Mouse (Mus musculus) embryonic facial prominence, embryonic 10.5 days (tissue): Measurements from ENCODE around the gene Cpne4. TPM values are rescaled to one million over a fixed set of nuclear protein-coding genes. Genes with fewer than 3 reads are reported as not detected.

Experiments
- DNase-seq: peaks from one replicate; pipeline ENCODE4 v3.0.0-alpha.2; 2017; ENCODE audit warnings: low spot score
- H3K27ac ChIP-seq: fragments of 300-500 bp; sonication (generic); replicated peaks from 2 replicates; pipeline ENCODE4 v1.5.1; 2016; ENCODE audit warnings: mild to moderate bottlenecking
- H3K27me3 ChIP-seq: fragments of 300-500 bp; sonication (generic); replicated peaks from 2 replicates; pipeline ENCODE4 v1.6.1; 2016; ENCODE audit warnings: low read depth, mild to moderate bottlenecking; ENCODE audit not compliant: poor library complexity, severe bottlenecking
- H3K36me3 ChIP-seq: fragments of 300-500 bp; sonication (generic); replicated peaks from 2 replicates; pipeline ENCODE4 v1.6.1; 2016; ENCODE audit warnings: mild to moderate bottlenecking, moderate library complexity
- H3K4me1 ChIP-seq: fragments of 300-500 bp; sonication (generic); 2 replicates; pipeline ENCODE4 v1.6.1; 2016
- H3K4me3 ChIP-seq: fragments of 300-500 bp; sonication (generic); 2 replicates; pipeline ENCODE4 v1.5.1; 2016; ENCODE audit warnings: mild to moderate bottlenecking, moderate library complexity
- H3K9me3 ChIP-seq: fragments of 300-500 bp; sonication (generic); 2 replicates; pipeline ENCODE4 v1.6.1; 2016; ENCODE audit warnings: mild to moderate bottlenecking
- WGBS: fragments of 180-500 bp; shearing (Covaris S2); methylation state at CpG from one replicate; pipeline ENCODE4 v1.1.7; 2016; 5-methylcytosine and 5-hydroxymethylcytosine counted together
- polyA plus RNA-seq: library from polyadenylated mRNA; unstranded; fragments of >200 nt; fragmentation: Nextera tagmentation; extraction: Ambion mirVana; gene quantifications from 2 replicates; pipeline ENCODE4 v1.2.1, GENCODE M21; 2016

Cpne4 gene
- polyA plus RNA-seq, 1 experiment from 2014 or later, result 0.56 TPM

DNA sequence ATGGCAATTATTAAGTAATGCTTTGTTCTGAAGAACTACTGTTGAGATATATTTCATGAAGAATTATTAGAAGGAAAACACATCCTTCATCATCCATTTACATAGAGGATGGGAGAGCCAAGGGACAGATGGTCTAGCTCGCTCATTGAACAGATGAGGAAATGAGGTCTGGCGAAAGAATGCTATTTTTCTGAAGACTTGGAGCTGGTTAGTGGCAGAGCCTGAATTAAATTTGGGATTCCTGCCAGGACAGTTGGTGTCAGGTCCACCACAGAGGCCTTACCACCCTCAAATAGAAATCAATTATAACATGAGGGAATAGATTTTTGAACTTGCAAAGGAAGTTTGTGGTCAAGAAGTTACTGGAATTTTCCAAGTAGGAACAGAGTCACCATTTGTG is 178.2 kb downstream of the Cpne4 start:
- DNase-seq, result no peak
- 93% methylated on average over 2 of the region's 2 CpGs for WGBS
- Histone ChIP-seq H3K27ac (no peak overlapping the region), H3K9me3 (peaks cover 4% of the 10 kb centered on the region; the same call in 1 of the 2 replicates), H3K36me3 (no peaks in the 10 kb centered on the region), H3K4me1 (no peaks in the 10 kb centered on the region), H3K4me3 (no peak overlapping the region), H3K27me3 (no peaks in the 10 kb centered on the region)

DNA sequence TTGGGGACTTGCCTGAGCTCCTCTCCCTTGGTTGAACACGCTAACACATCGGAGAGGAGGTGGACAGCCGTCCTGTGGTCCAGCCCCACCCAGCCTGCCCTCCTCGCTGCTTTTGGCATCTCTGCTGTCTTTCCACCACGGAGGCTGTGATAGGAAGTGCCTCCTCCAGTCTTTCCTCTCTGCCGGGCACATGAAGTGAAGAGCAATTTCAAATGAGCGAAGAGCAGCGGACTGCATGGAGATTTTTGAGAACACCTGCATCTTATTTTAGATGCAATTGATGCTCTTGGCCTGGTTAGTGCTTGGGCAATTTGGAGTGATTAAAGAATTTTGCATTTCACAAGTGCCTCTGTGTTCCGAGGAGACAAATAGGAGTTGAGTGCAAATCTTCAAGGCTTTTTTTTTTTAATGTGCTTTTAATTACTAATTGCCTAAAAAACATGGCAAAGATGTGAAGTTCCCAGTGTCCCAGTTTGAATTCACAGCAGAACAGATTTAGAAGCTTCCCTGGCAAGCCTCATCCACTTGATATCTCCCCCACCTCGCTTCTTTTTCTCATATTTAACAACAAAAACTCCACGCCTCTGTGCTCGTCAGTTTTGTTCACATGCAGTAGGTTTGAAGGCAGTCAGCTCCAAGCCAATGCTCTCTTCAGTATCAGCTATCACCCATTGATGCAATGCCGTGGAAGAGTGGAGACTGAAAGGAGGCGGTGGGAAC is 195.7 kb downstream of the Cpne4 start:
- no peak overlapping the region for H3K27ac ChIP-seq
- H3K27me3 ChIP-seq, result no peaks in the 10 kb centered on the region
- no peak for DNase-seq
- H3K36me3 ChIP-seq, result no peaks in the 10 kb centered on the region
- no peak overlapping the region for H3K4me3 ChIP-seq
- no peaks in the 10 kb centered on the region for H3K9me3 ChIP-seq
- H3K4me1 ChIP-seq, result no peaks in the 10 kb centered on the region
- WGBS, result 80% methylated on average over 14 of the region's 14 CpGs

DNA sequence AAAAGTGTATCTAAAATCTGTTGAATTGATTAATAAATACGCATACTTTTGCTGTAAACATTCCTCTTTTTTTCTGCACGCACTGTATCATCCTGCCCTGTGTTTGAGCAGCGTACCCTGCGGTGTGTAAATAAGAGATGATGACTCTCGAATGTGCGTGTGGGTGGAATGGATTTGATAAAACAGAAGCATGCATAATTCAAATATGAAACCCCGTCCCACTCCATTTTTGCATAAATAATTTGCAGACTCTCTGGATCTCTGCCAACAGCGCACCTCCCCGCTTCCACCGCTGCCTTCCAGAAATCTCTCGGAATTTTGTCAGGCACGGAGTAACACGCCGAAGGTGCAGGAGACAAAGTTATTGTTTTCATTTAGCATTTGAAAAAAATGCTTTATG is 208.4 kb downstream of the Cpne4 start:
- Histone ChIP-seq H3K27ac (no peak overlapping the region), H3K4me3 (no peak overlapping the region), H3K9me3 (no peaks in the 10 kb centered on the region), H3K36me3 (no peaks in the 10 kb centered on the region), H3K4me1 (no peaks in the 10 kb centered on the region), H3K27me3 (no peaks in the 10 kb centered on the region)
- WGBS, result 94% methylated on average over 14 of the region's 14 CpGs
- no peak for DNase-seq

DNA sequence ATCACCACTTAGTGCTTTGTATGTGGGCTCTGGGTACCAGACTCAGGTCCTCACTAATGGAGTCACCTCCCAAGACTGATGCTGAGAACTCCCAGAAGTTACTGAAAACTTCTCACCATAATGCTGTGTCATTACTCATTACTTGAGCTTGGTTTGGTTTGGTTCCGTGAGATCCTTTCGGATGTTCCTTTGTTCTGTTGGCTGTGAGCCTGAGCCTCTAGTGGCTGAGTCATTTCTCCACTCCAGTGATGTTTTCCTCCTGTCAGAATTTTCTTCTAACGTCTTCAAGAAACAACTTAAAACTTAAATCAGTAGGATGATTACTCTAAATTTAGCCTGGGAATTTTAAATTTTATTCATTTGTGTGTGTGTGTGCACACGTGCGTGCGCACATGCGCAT is 212.9 kb downstream of the Cpne4 start:
- H3K27me3 ChIP-seq, result no peaks in the 10 kb centered on the region
- no peak overlapping the region for H3K4me3 ChIP-seq
- DNase-seq, result no peak
- 92% methylated on average over 7 of the region's 7 CpGs for WGBS
- no peak overlapping the region for H3K27ac ChIP-seq
- H3K4me1 ChIP-seq, result no peaks in the 10 kb centered on the region
- H3K9me3 ChIP-seq, result no peaks in the 10 kb centered on the region
- H3K36me3 ChIP-seq, result no peaks in the 10 kb centered on the region

DNA sequence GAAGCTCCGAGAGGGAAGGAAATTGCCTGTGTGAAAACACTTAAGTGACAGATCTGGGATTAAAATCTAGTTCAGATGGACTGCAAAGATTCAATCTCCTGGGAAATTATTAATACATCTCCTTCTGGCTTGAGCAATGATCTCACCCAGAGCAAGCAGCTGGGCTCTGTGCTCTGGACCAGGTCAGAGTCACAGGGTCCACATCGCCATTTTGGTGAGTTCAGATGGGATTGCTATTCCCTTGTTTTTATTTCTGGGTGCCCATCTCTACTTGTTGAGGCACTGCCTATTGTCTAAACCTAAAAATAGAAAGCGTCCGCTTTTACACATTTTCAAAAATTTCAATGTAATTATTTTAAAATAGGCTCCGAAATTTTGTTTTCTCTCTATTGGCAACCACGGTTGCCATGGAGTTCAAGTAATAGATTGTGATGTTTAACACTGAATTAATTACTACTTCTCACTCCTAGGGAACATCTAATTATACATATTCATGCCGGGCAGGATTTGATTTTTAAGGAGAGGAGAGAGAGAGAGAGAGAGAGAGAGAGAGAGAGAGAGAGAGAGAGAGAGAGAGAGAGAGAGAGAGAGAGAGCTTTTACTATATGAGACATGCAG is 229.2 kb downstream of the Cpne4 start:
- WGBS, result 90% methylated on average over 7 of the region's 7 CpGs
- DNase-seq, result no peak
- Histone ChIP-seq H3K36me3 (no peaks in the 10 kb centered on the region), H3K4me3 (no peak overlapping the region), H3K27me3 (no peaks in the 10 kb centered on the region), H3K4me1 (no peaks in the 10 kb centered on the region), H3K27ac (no peak overlapping the region), H3K9me3 (no peaks in the 10 kb centered on the region)

DNA sequence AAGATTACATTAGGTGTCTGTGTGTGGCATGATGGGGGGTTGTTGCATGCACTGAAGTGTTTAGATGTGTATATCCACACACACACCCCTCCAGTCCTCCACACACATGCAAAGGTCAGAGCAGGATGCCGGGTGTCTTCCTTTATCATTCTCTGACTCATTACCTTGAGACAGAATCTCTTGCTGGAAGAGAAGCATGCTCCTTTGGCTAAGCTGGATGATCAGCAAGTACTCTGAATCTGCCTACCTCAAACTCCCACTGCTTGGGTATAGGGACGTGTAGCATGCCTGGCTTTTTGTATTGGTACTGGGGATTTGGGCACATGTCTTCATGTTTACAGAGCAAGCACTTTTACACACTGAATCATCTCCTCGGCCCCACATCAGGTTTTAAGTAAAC is 230.0 kb downstream of the Cpne4 start:
- no peaks in the 10 kb centered on the region for H3K4me1 ChIP-seq
- H3K4me3 ChIP-seq, result no peak overlapping the region
- no peak overlapping the region for H3K27ac ChIP-seq
- 77% methylated on average over 3 of the region's 3 CpGs for WGBS
- H3K9me3 ChIP-seq, result no peaks in the 10 kb centered on the region
- H3K36me3 ChIP-seq, result no peaks in the 10 kb centered on the region
- no peaks in the 10 kb centered on the region for H3K27me3 ChIP-seq
- no peak for DNase-seq

- Histone ChIP-seq H3K27me3 (no peaks in the 10 kb centered on the region), H3K4me3 (no peak overlapping the region), H3K4me1 (no peaks in the 10 kb centered on the region), H3K36me3 (no peaks in the 10 kb centered on the region), H3K9me3 (no peaks in the 10 kb centered on the region), H3K27ac (no peak overlapping the region)
- no peak for DNase-seq
- WGBS, result 86% methylated on average over 5 of the region's 5 CpGs
Observed at GRCm38 (mm10) chr9:104777780-104778179, 230.7 kb downstream of the Cpne4 start.

DNA sequence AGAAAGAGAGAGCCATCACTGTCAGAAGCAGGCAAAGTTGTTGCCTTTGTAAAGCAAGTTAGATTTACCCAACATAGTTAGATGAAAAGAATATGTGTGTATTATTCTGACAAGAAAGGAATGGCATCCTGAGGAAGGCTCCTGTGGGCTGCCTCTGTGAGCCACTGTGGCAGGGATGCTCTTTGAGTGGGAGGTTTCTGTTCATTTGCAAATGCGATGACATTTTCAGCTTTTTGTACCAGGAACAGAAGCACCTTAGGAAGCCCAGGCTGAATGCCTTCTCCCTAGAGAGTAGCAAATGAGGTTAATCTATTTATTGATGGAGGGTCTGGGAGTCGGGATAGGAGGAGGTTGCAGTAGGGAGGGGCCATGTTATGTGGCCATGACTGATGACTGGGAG is 249.5 kb downstream of the Cpne4 start:
- WGBS, result 23% methylated on average over 2 of the region's 2 CpGs
- H3K36me3 ChIP-seq, result no peaks in the 10 kb centered on the region
- 0 out of 2 replicates have a peak, but pooled peaks cover 2% of the 10 kb centered on the region for H3K4me1 ChIP-seq
- H3K27me3 ChIP-seq, result no peaks in the 10 kb centered on the region
- no peak overlapping the region for H3K27ac ChIP-seq
- no peak for DNase-seq
- H3K9me3 ChIP-seq, result no peaks in the 10 kb centered on the region
- H3K4me3 ChIP-seq, result no peak overlapping the region

DNA sequence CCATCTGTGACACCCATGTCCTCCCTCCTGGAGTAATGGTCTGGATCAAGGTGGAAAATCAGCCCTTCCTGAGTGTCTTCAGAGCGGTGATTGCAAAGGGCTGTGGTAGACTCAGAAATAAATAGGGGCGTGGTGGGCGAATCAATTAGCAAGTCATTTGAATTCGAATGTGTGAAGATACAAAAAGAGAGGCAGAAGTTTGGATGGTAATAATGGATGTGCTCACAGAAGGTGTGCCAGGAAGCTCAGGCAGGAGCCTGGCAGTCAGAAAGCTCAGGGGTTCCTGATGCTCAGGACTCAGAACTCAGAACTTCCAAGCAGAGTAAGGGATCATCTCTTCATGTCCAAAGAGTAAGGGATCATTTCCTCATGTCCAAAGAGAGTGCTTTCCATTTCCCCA is 257.7 kb downstream of the Cpne4 start:
- H3K27me3 ChIP-seq, result no peaks in the 10 kb centered on the region
- no peak overlapping the region for H3K4me3 ChIP-seq
- no peaks in the 10 kb centered on the region for H3K9me3 ChIP-seq
- 0 out of 2 replicates have a peak, but pooled peaks cover 2% of the 10 kb centered on the region for H3K4me1 ChIP-seq
- no peak overlapping the region for H3K27ac ChIP-seq
- 75% methylated on average over 4 of the region's 4 CpGs for WGBS
- DNase-seq, result no peak
- no peaks in the 10 kb centered on the region for H3K36me3 ChIP-seq

GRCm38 (mm10) chr9:104814681-104815080 is 267.6 kb downstream of the Cpne4 start:
- Histone ChIP-seq H3K4me1 (no peaks in the 10 kb centered on the region), H3K9me3 (no peaks in the 10 kb centered on the region), H3K27ac (no peak overlapping the region), H3K36me3 (no peaks in the 10 kb centered on the region), H3K4me3 (no peak overlapping the region), H3K27me3 (no peaks in the 10 kb centered on the region)
- no peak for DNase-seq
- WGBS, result 94% methylated on average over 2 of the region's 2 CpGs

- no peaks in the 10 kb centered on the region for H3K27me3 ChIP-seq
- H3K27ac ChIP-seq, result no peak overlapping the region
- 61% methylated on average over 3 of the region's 3 CpGs for WGBS
- H3K36me3 ChIP-seq, result no peaks in the 10 kb centered on the region
- DNase-seq, result no peak
- H3K4me3 ChIP-seq, result no peak overlapping the region
- no peaks in the 10 kb centered on the region for H3K4me1 ChIP-seq
- H3K9me3 ChIP-seq, result no peaks in the 10 kb centered on the region
Observed at GRCm38 (mm10) chr9:104828646-104829045, 281.6 kb downstream of the Cpne4 start.

- WGBS, result 92% methylated on average over 5 of the region's 5 CpGs
- no peaks in the 10 kb centered on the region for H3K4me1 ChIP-seq
- H3K9me3 ChIP-seq, result no peaks in the 10 kb centered on the region
- H3K36me3 ChIP-seq, result no peaks in the 10 kb centered on the region
- no peaks in the 10 kb centered on the region for H3K27me3 ChIP-seq
- H3K27ac ChIP-seq, result no peak overlapping the region
- no peak overlapping the region for H3K4me3 ChIP-seq
- no peak for DNase-seq
Observed at GRCm38 (mm10) chr9:104832934-104833539, 286.0 kb downstream of the Cpne4 start.

GRCm38 (mm10) chr9:104837931-104838330 is 290.8 kb downstream of the Cpne4 start:
- Histone ChIP-seq H3K36me3 (no peaks in the 10 kb centered on the region), H3K27me3 (no peaks in the 10 kb centered on the region), H3K4me3 (no peak overlapping the region), H3K9me3 (no peaks in the 10 kb centered on the region), H3K4me1 (no peaks in the 10 kb centered on the region), H3K27ac (no peak overlapping the region)
- WGBS, result 49% methylated on average over 1 of the region's 1 CpGs
- no peak for DNase-seq
